Mouse (Mus musculus): ENCODE data around the gene Prkcz.

The Prkcz gene

GRCm38 (mm10) chr4:155246691-155247105 lies 114.5 kb downstream of the Prkcz start:
- peak; percentile 70 to 85 for DNase-seq (ENCODE audit: low spot score in 2 of 2)

GRCm38 (mm10) chr4:155245770-155246492 lies 115.2 kb downstream of the Prkcz start:
- no peak for DNase-seq (ENCODE audit: low spot score in 2 of 2)

- peak in 1 of 2 experiments; percentile 62 for DNase-seq (ENCODE audit: low spot score in 2 of 2)
These were observed 117.9 kb downstream of the Prkcz start for GRCm38 (mm10) chr4:155243233-155243632.

- no peak for DNase-seq (ENCODE audit: low spot score in 2 of 2)
These were observed 118.9 kb downstream of the Prkcz start for GRCm38 (mm10) chr4:155242292-155242691.

- no peak for DNase-seq (ENCODE audit: low spot score in 2 of 2)
These were observed 119.4 kb downstream of the Prkcz start for GRCm38 (mm10) chr4:155241789-155242188.

- DNase-seq (ENCODE audit: low spot score in 2 of 2): no peak
These were observed 121.7 kb downstream of the Prkcz start for GRCm38 (mm10) chr4:155239494-155239893.

GRCm38 (mm10) chr4:155238276-155238675 lies 122.9 kb downstream of the Prkcz start:
- no peak for DNase-seq (ENCODE audit: low spot score in 2 of 2)

- no peak for DNase-seq (ENCODE audit: low spot score in 2 of 2)
These were observed 124.3 kb downstream of the Prkcz start for GRCm38 (mm10) chr4:155236737-155237385.

GRCm38 (mm10) chr4:155235311-155236119 lies 125.6 kb downstream of the Prkcz start:
- peak; percentile 90 to 96 for DNase-seq (ENCODE audit: low spot score in 2 of 2)

GRCm38 (mm10) chr4:155234371-155235310 lies 126.5 kb downstream of the Prkcz start:
- no peak for DNase-seq (ENCODE audit: low spot score in 2 of 2)

GRCm38 (mm10) chr4:155233878-155234277 lies 127.3 kb downstream of the Prkcz start:
- DNase-seq (ENCODE audit: low spot score in 2 of 2): peak; percentile 89 to 92

GRCm38 (mm10) chr4:155228461-155228860 lies 132.7 kb downstream of the Prkcz start:
- DNase-seq (ENCODE audit: low spot score in 2 of 2): no peak

- DNase-seq (ENCODE audit: low spot score in 2 of 2): no peak
These were observed 133.2 kb downstream of the Prkcz start for GRCm38 (mm10) chr4:155227986-155228385.

- DNase-seq (ENCODE audit: low spot score in 2 of 2): no peak
These were observed 135.2 kb downstream of the Prkcz start for GRCm38 (mm10) chr4:155225918-155226317.

GRCm38 (mm10) chr4:155223594-155224528 lies 137.3 kb downstream of the Prkcz start:
- no peak for DNase-seq (ENCODE audit: low spot score in 2 of 2)

- peak; percentile 99 for DNase-seq (ENCODE audit: low spot score in 2 of 2)
These were observed 138.1 kb downstream of the Prkcz start for GRCm38 (mm10) chr4:155222841-155223593.

GRCm38 (mm10) chr4:155222552-155222840 lies 138.7 kb downstream of the Prkcz start, which contains the start of gene Ski:
Gene Ski (minus strand): TSS chr4:155222592.
- DNase-seq (ENCODE audit: low spot score in 2 of 2): no peak

GRCm38 (mm10) chr4:155221599-155222551 lies 139.3 kb downstream of the Prkcz start:
- peak; percentile 72 to 75 for DNase-seq (ENCODE audit: low spot score in 2 of 2)

All from frontal cortex, postnatal 36 days (tissue).